ENCODE assay signal across 8 mouse cellular contexts in genomic region chr2:11552297-11552821, GRCm38 (mm10). TPM values are rescaled to one million over a fixed set of nuclear protein-coding genes. Genes with fewer than 3 reads are reported as not detected.
DNase-seq lines count a peak whose midpoint lies in the region; ATAC-seq and TF ChIP-seq lines count a peak whose summit lies in the region.

No protein-coding gene starts in this region.

- no peaks in the 10 kb centered on the region for H3K9me3 ChIP-seq in embryonic facial prominence, embryonic 14.5 days (ENCODE audit: control insufficient read depth, low read length)
- H3K9me3 ChIP-seq in kidney, embryonic 16.5 days (ENCODE audit: low read length) = no peaks in the 10 kb centered on the region

- no peak for DNase-seq in layer of hippocampus, adult 2 months (ENCODE audit: low spot score in 2 of 2)
- no peak for DNase-seq in layer of hippocampus, adult 8-10 months (ENCODE audit: low spot score in 2 of 2)
- DNase-seq in embryonic facial prominence, embryonic 14.5 days (ENCODE audit: low spot score) = peak; percentile 73
- peak; percentile 48 for DNase-seq in naive thymus-derived CD4-positive, alpha-beta T cell, adult 2 months (ENCODE audit: low read depth)
- DNase-seq in urinary bladder, adult 2 months (ENCODE audit: low spot score) = no peak
- no peak for DNase-seq in frontal cortex, postnatal 25 days (ENCODE audit: low spot score in 2 of 2)

- H3K4me1 ChIP-seq in embryonic facial prominence, embryonic 14.5 days (ENCODE audit: control insufficient read depth, insufficient read depth, low read length) = peaks cover 4% of the 10 kb centered on the region; the same call in 1 of the 2 replicates
- peaks cover 13% of the 10 kb centered on the region for H3K4me1 ChIP-seq in kidney, embryonic 16.5 days (ENCODE audit: insufficient read depth, low read length)

- H3K9ac ChIP-seq in embryonic facial prominence, embryonic 14.5 days (ENCODE audit: low read depth, low read length) = no peak overlapping the region
- H3K9ac ChIP-seq in kidney, embryonic 16.5 days (replicated peaks; ENCODE audit: low read length) = peak overlapping the region; percentile 30; the same call in 1 of the 2 replicates

- WGBS in embryonic facial prominence, embryonic 14.5 days = 13% methylated on average over 9 of the region's 9 CpGs
- 6% methylated on average over 9 of the region's 9 CpGs for WGBS in kidney, embryonic 16.5 days

- H3K27ac ChIP-seq in layer of hippocampus, adult 2 months = no peak overlapping the region; the same call in 1 of the 2 replicates
- H3K27ac ChIP-seq in embryonic facial prominence, embryonic 14.5 days (replicated peaks; ENCODE audit: low read depth, low read length) = no peak overlapping the region
- 0 out of 2 replicates have a peak overlapping the region, but pooled peaks have one; percentile 8 for H3K27ac ChIP-seq in kidney, embryonic 16.5 days (ENCODE audit: low read length)

- H3K36me3 ChIP-seq in embryonic facial prominence, embryonic 14.5 days (ENCODE audit: control insufficient read depth, insufficient read depth, low read length) = no peaks in the 10 kb centered on the region
- H3K36me3 ChIP-seq in kidney, embryonic 16.5 days (ENCODE audit: insufficient read depth, low read length) = no peaks in the 10 kb centered on the region

- H3K4me2 ChIP-seq in embryonic facial prominence, embryonic 14.5 days (ENCODE audit: low read depth, low read length) = peak overlapping the region; percentile 95
- peak overlapping the region; percentile 99 for H3K4me2 ChIP-seq in kidney, embryonic 16.5 days (replicated peaks; ENCODE audit: low read depth, low read length)

- ATAC-seq in embryonic facial prominence, embryonic 14.5 days (ENCODE audit: low read depth) = peak; percentile 74
- ATAC-seq in kidney, embryonic 16.5 days (ENCODE audit: low FRiP score, low TSS enrichment) = peak; percentile 79
- ATAC-seq in cerebellum, adult (ENCODE audit: insufficient number of reproducible peaks, low FRiP score, low TSS enrichment) = no peak

- H3K27me3 ChIP-seq in embryonic facial prominence, embryonic 14.5 days (replicated peaks; ENCODE audit: control insufficient read depth, insufficient read depth, low read length) = peaks cover 29% of the 10 kb centered on the region
- H3K27me3 ChIP-seq in kidney, embryonic 16.5 days (ENCODE audit: insufficient read depth, low read length) = 0 out of 2 replicates have a peak, but pooled peaks cover 2% of the 10 kb centered on the region

- H3K4me3 ChIP-seq in layer of hippocampus, adult 2 months = peak overlapping the region; percentile 82; the same call in 1 of the 2 replicates
- peak overlapping the region; percentile 6; the same call in 1 of the 2 replicates for H3K4me3 ChIP-seq in embryonic facial prominence, embryonic 14.5 days (ENCODE audit: low read depth, low read length)
- peak overlapping the region; percentile 64 for H3K4me3 ChIP-seq in kidney, embryonic 16.5 days (ENCODE audit: low read length)

- no peak for TF ChIP-seq CTCF in layer of hippocampus, adult 2 months (conservative IDR thresholded peaks at IDR 0.05)

RNA-seq across cellular contexts. Expression of gene Pfkfb3, which starts 1.5 kb away (rescaled TPM):
- total RNA-seq in layer of hippocampus, adult 2 months (2021) = 10 to 100 TPM; 36.8 to 40.1 TPM
- 10 to 100 TPM; 42.5 to 50.7 (median 45.4) TPM for total RNA-seq in layer of hippocampus, adult 8-10 months (2022)
- 9.2 and 9.8 TPM in 2 replicates for polyA plus RNA-seq in embryonic facial prominence, embryonic 14.5 days (2014; fragmentation: Nextera tagmentation; extraction: Ambion mirVana)
- polyA plus RNA-seq in kidney, embryonic 16.5 days (2015; fragmentation: Nextera tagmentation; extraction: Ambion mirVana) = 11.9 and 13.1 TPM in 2 replicates
- 31.5 and 34.5 TPM in 2 replicates for polyA plus RNA-seq in urinary bladder, adult 2 months (2012; rRNA removed)

RNA-seq across cellular contexts. Expression of gene Rbm17, which starts 51.6 kb away (rescaled TPM):
- 10 to 100 TPM; 85.7 to 86.6 TPM for total RNA-seq in layer of hippocampus, adult 2 months (2021)
- 10 to 100 TPM; 77.7 to 95.8 (median 87.4) TPM for total RNA-seq in layer of hippocampus, adult 8-10 months (2022)
- polyA plus RNA-seq in embryonic facial prominence, embryonic 14.5 days (2014; fragmentation: Nextera tagmentation; extraction: Ambion mirVana) = 128 and 136 TPM in 2 replicates
- 147 and 152 TPM in 2 replicates for polyA plus RNA-seq in kidney, embryonic 16.5 days (2015; fragmentation: Nextera tagmentation; extraction: Ambion mirVana)
- 88.0 and 120 TPM in 2 replicates for polyA plus RNA-seq in urinary bladder, adult 2 months (2012; rRNA removed)

Comparison
In these comparisons a context has a peak if more than half of its experiments do, and no peak if none do; other contexts are left out.
1. DNase-seq: peak in embryonic facial prominence, embryonic 14.5 days (single experiment) and naive thymus-derived CD4-positive, alpha-beta T cell, adult 2 months (single experiment); none in layer of hippocampus, adult 2 months (0 of 2), layer of hippocampus, adult 8-10 months (0 of 2), urinary bladder, adult 2 months (single experiment) and frontal cortex, postnatal 25 days (0 of 2).
2. H3K4me3 ChIP-seq: peak in every context shown above with its lines; median percentile 82 in layer of hippocampus, adult 2 months; 64 in kidney, embryonic 16.5 days; 6 in embryonic facial prominence, embryonic 14.5 days.